Mouse (Mus musculus): ENCODE data around the gene Trpv2. TPM values are rescaled to one million over a fixed set of nuclear protein-coding genes. Genes with fewer than 3 reads are reported as not detected.
A peak's percentile ranks its signal among the peaks of the same experiment; 100 is the strongest.

Trpv2 gene
- polyA plus RNA-seq, 1 experiment: 22.0 TPM

- no peaks in the 10 kb centered on the region for H3K27me3 ChIP-seq (ENCODE audit: control insufficient read depth, insufficient read depth, low read length)
- WGBS: 70% methylated on average over 6 of the region's 6 CpGs
- no peak for DNase-seq
- TF ChIP-seq CTCF (IDR thresholded peaks at IDR 0.05; ENCODE audit: borderline replicate concordance, insufficient read depth, low read depth, low read length) (no peak), POLR2A (IDR thresholded peaks at IDR 0.05; ENCODE audit: borderline replicate concordance, insufficient read depth, low read length) (no peak)
- H3K27ac ChIP-seq (ENCODE audit: insufficient read depth, low read length): no peak overlapping the region
- H3K4me3 ChIP-seq (replicated peaks; ENCODE audit: insufficient read depth, low read depth, low read length): no peak overlapping the region
- no peaks in the 10 kb centered on the region for H3K4me1 ChIP-seq (ENCODE audit: control insufficient read depth, insufficient read depth, low read length)
These were observed 63.5 kb downstream of the Trpv2 start for GRCm38 (mm10) chr11:62637806-62638205.

GRCm38 (mm10) chr11:62638402-62638801, 64.1 kb downstream of the Trpv2 start:
- Histone ChIP-seq H3K4me1 (ENCODE audit: control insufficient read depth, insufficient read depth, low read length) (peaks cover 5% of the 10 kb centered on the region), H3K27me3 (ENCODE audit: control insufficient read depth, insufficient read depth, low read length) (no peaks in the 10 kb centered on the region), H3K27ac (ENCODE audit: insufficient read depth, low read length) (no peak overlapping the region), H3K4me3 (replicated peaks; ENCODE audit: insufficient read depth, low read depth, low read length) (no peak overlapping the region)
- DNase-seq: no peak
- no peak for TF ChIP-seq POLR2A (IDR thresholded peaks at IDR 0.05; ENCODE audit: borderline replicate concordance, insufficient read depth, low read length)
- TF ChIP-seq CTCF (IDR thresholded peaks at IDR 0.05; ENCODE audit: borderline replicate concordance, insufficient read depth, low read depth, low read length): no peak
- WGBS: 92% methylated on average over 4 of the region's 4 CpGs

- Histone ChIP-seq H3K27me3 (ENCODE audit: control insufficient read depth, insufficient read depth, low read length) (no peaks in the 10 kb centered on the region), H3K4me3 (replicated peaks; ENCODE audit: insufficient read depth, low read depth, low read length) (no peak overlapping the region), H3K4me1 (ENCODE audit: control insufficient read depth, insufficient read depth, low read length) (peaks cover 9% of the 10 kb centered on the region), H3K27ac (ENCODE audit: insufficient read depth, low read length) (no peak overlapping the region)
- 32% methylated on average over 3 of the region's 3 CpGs for WGBS
- no peak for TF ChIP-seq POLR2A (IDR thresholded peaks at IDR 0.05; ENCODE audit: borderline replicate concordance, insufficient read depth, low read length)
- TF ChIP-seq CTCF (IDR thresholded peaks at IDR 0.05; ENCODE audit: borderline replicate concordance, insufficient read depth, low read depth, low read length): no peak
- no peak for DNase-seq
These were observed 66.1 kb downstream of the Trpv2 start for GRCm38 (mm10) chr11:62640378-62640777.

GRCm38 (mm10) chr11:62642023-62642844, 67.9 kb downstream of the Trpv2 start:
- Histone ChIP-seq H3K4me3 (replicated peaks; ENCODE audit: insufficient read depth, low read depth, low read length) (no peak overlapping the region), H3K27me3 (ENCODE audit: control insufficient read depth, insufficient read depth, low read length) (no peaks in the 10 kb centered on the region), H3K4me1 (ENCODE audit: control insufficient read depth, insufficient read depth, low read length) (peaks cover 9% of the 10 kb centered on the region), H3K27ac (ENCODE audit: insufficient read depth, low read length) (no peak overlapping the region)
- TF ChIP-seq CTCF (IDR thresholded peaks at IDR 0.05; ENCODE audit: borderline replicate concordance, insufficient read depth, low read depth, low read length) (no peak), POLR2A (IDR thresholded peaks at IDR 0.05; ENCODE audit: borderline replicate concordance, insufficient read depth, low read length) (no peak)
- WGBS: 56% methylated on average over 11 of the region's 11 CpGs
- no peak for DNase-seq

- 12% methylated on average over 8 of the region's 8 CpGs for WGBS
- no peaks in the 10 kb centered on the region for H3K27me3 ChIP-seq (ENCODE audit: control insufficient read depth, insufficient read depth, low read length)
- H3K27ac ChIP-seq (ENCODE audit: insufficient read depth, low read length): no peak overlapping the region
- H3K4me3 ChIP-seq (replicated peaks; ENCODE audit: insufficient read depth, low read depth, low read length): no peak overlapping the region
- H3K4me1 ChIP-seq (ENCODE audit: control insufficient read depth, insufficient read depth, low read length): peaks cover 9% of the 10 kb centered on the region
- DNase-seq: peak; percentile 84 to 86
- TF ChIP-seq POLR2A (IDR thresholded peaks at IDR 0.05; ENCODE audit: borderline replicate concordance, insufficient read depth, low read length) (no peak), CTCF (IDR thresholded peaks at IDR 0.05; ENCODE audit: borderline replicate concordance, insufficient read depth, low read depth, low read length) (no peak)
These were observed 68.8 kb downstream of the Trpv2 start for GRCm38 (mm10) chr11:62643011-62643631.

- Histone ChIP-seq H3K27ac (ENCODE audit: insufficient read depth, low read length) (no peak overlapping the region), H3K4me3 (replicated peaks; ENCODE audit: insufficient read depth, low read depth, low read length) (no peak overlapping the region), H3K27me3 (ENCODE audit: control insufficient read depth, insufficient read depth, low read length) (no peaks in the 10 kb centered on the region), H3K4me1 (ENCODE audit: control insufficient read depth, insufficient read depth, low read length) (peaks cover 9% of the 10 kb centered on the region)
- DNase-seq: no peak
- TF ChIP-seq POLR2A (IDR thresholded peaks at IDR 0.05; ENCODE audit: borderline replicate concordance, insufficient read depth, low read length) (no peak), CTCF (IDR thresholded peaks at IDR 0.05; ENCODE audit: borderline replicate concordance, insufficient read depth, low read depth, low read length) (no peak)
- 58% methylated on average over 10 of the region's 10 CpGs for WGBS
These were observed 69.5 kb downstream of the Trpv2 start for GRCm38 (mm10) chr11:62643681-62644363.

- WGBS: 96% methylated on average over 5 of the region's 5 CpGs
- peaks cover 9% of the 10 kb centered on the region for H3K4me1 ChIP-seq (ENCODE audit: control insufficient read depth, insufficient read depth, low read length)
- H3K4me3 ChIP-seq (replicated peaks; ENCODE audit: insufficient read depth, low read depth, low read length): no peak overlapping the region
These were observed 70.5 kb downstream of the Trpv2 start for GRCm38 (mm10) chr11:62644602-62645336.

More at GRCm38 (mm10) chr11:62644602-62645336, 70.5 kb downstream of the Trpv2 start:
- no peak for TF ChIP-seq POLR2A (IDR thresholded peaks at IDR 0.05; ENCODE audit: borderline replicate concordance, insufficient read depth, low read length)
- no peak for TF ChIP-seq CTCF (IDR thresholded peaks at IDR 0.05; ENCODE audit: borderline replicate concordance, insufficient read depth, low read depth, low read length)
- Histone ChIP-seq H3K27ac (ENCODE audit: insufficient read depth, low read length) (no peak overlapping the region), H3K27me3 (ENCODE audit: control insufficient read depth, insufficient read depth, low read length) (no peaks in the 10 kb centered on the region)
- no peak for DNase-seq

All from cerebellum, adult 2 months (tissue).